12 mouse cellular contexts compared by ENCODE assay signal in the genomic region with DNA sequence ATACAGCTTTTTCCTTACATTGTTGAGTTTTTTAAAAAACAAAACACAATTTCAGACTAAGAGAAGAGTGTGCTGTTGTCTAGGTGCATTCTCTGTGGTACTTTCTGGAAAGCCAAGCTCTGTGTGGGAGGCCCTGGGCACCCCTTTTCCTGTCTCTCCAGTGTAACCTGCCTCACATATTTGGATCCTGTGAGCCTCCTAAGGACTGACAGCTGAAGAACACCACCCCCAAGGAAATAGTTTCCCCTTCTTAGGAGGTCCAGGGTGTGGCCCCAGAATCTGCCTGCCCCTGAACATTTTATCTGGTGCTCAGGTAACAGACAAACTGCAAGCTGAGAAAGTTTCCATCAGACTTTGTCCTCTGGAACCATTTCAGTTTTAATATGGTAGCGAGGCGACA. TPM values are rescaled to one million over a fixed set of nuclear protein-coding genes. Genes with fewer than 3 reads are reported as not detected.
DNase-seq lines count a peak whose midpoint lies in the region; ATAC-seq lines count a peak whose summit lies in the region.
"Had no signal": no experiment of that assay in that cellular context is flagged by ENCODE, and none has a peak within 500 bp of the region (broad histone marks: within the 10 kb centered on the region; RNA-seq: fewer than 3 reads in every experiment).

No protein-coding gene starts in this region.

- H3K27me3 ChIP-seq in hindbrain, embryonic 10.5 days (ENCODE audit: insufficient read depth, poor library complexity, severe bottlenecking), result peaks cover 22% of the 10 kb centered on the region
- no peaks in the 10 kb centered on the region for H3K27me3 ChIP-seq in hindbrain, embryonic 14.5 days (ENCODE audit: control insufficient read depth, insufficient read depth, low read length)
- peaks cover 12% of the 10 kb centered on the region for H3K27me3 ChIP-seq in midbrain, embryonic 10.5 days (ENCODE audit: low read depth, poor library complexity, severe bottlenecking)
- H3K27me3 ChIP-seq in midbrain, embryonic 14.5 days (ENCODE audit: control insufficient read depth, insufficient read depth, low read length), result no peaks in the 10 kb centered on the region

- H3K4me2 ChIP-seq in hindbrain, embryonic 14.5 days (replicated peaks), result no peak overlapping the region
- no peak overlapping the region for H3K4me2 ChIP-seq in midbrain, embryonic 14.5 days (ENCODE audit: low read length)
- H3K4me2 ChIP-seq: embryonic facial prominence, embryonic 12.5 days; forebrain, embryonic 13.5 days; hindbrain, embryonic 13.5 days had no signal

- H3K79me2 ChIP-seq in macrophage (ENCODE audit: inconsistent target), result no peaks in the 10 kb centered on the region

- DNase-seq in cerebellum, postnatal 14 days, result no peak
- no peak for DNase-seq in hindbrain, embryonic 10.5 days (ENCODE audit: low spot score)
- no peak for DNase-seq in hindbrain, embryonic 14.5 days (ENCODE audit: low spot score)
- DNase-seq in midbrain, embryonic 10.5 days (ENCODE audit: low spot score), result no peak
- no peak for DNase-seq in midbrain, embryonic 14.5 days
- DNase-seq in adrenal gland, adult 8-10 months, result no peak

- WGBS in hindbrain, embryonic 10.5 days, result 93% methylated on average over 2 of the region's 2 CpGs
- WGBS in hindbrain, embryonic 14.5 days, result 94% methylated on average over 2 of the region's 2 CpGs
- 85% methylated on average over 2 of the region's 2 CpGs for WGBS in midbrain, embryonic 10.5 days
- WGBS in midbrain, embryonic 14.5 days, result 95% methylated on average over 2 of the region's 2 CpGs
- WGBS in macrophage (ENCODE audit: missing documents), result 91% methylated on average over 2 of the region's 2 CpGs

- 0 out of 2 replicates have a peak, but pooled peaks have one; percentile 20 for ATAC-seq in cerebellum, adult (ENCODE audit: insufficient number of reproducible peaks, low FRiP score, low TSS enrichment)
- no peak for ATAC-seq in hindbrain, embryonic 14.5 days (ENCODE audit: low FRiP score)
- ATAC-seq in midbrain, embryonic 14.5 days (ENCODE audit: low FRiP score, low TSS enrichment), result no peak

- no peaks in the 10 kb centered on the region for H3K36me3 ChIP-seq in hindbrain, embryonic 10.5 days
- H3K36me3 ChIP-seq in hindbrain, embryonic 14.5 days (replicated peaks; ENCODE audit: control insufficient read depth, insufficient read depth), result no peaks in the 10 kb centered on the region
- H3K36me3 ChIP-seq in midbrain, embryonic 10.5 days, result no peaks in the 10 kb centered on the region
- no peaks in the 10 kb centered on the region for H3K36me3 ChIP-seq in midbrain, embryonic 14.5 days (ENCODE audit: control insufficient read depth, insufficient read depth, low read length)
- H3K36me3 ChIP-seq in macrophage (ENCODE audit: inconsistent target), result no peaks in the 10 kb centered on the region
- H3K36me3 ChIP-seq: embryonic facial prominence, embryonic 12.5 days; hindbrain, embryonic 13.5 days had no signal

- H3K4me1 ChIP-seq in hindbrain, embryonic 10.5 days (replicated peaks), result peaks cover 14% of the 10 kb centered on the region
- H3K4me1 ChIP-seq in hindbrain, embryonic 14.5 days (replicated peaks; ENCODE audit: control insufficient read depth, insufficient read depth, low read length), result no peaks in the 10 kb centered on the region
- peaks cover 11% of the 10 kb centered on the region for H3K4me1 ChIP-seq in midbrain, embryonic 10.5 days
- no peaks in the 10 kb centered on the region for H3K4me1 ChIP-seq in midbrain, embryonic 14.5 days (ENCODE audit: control insufficient read depth, insufficient read depth, low read length)
- H3K4me1 ChIP-seq: forebrain, embryonic 13.5 days had no signal

- H3K9ac ChIP-seq in hindbrain, embryonic 14.5 days, result no peak overlapping the region
- no peak overlapping the region for H3K9ac ChIP-seq in midbrain, embryonic 14.5 days (replicated peaks; ENCODE audit: low read length)
- H3K9ac ChIP-seq: embryonic facial prominence, embryonic 12.5 days; forebrain, embryonic 13.5 days; hindbrain, embryonic 13.5 days had no signal

- no peak overlapping the region for H3K4me3 ChIP-seq in hindbrain, embryonic 10.5 days
- H3K4me3 ChIP-seq in hindbrain, embryonic 14.5 days (replicated peaks; ENCODE audit: low read length), result no peak overlapping the region
- no peak overlapping the region for H3K4me3 ChIP-seq in midbrain, embryonic 10.5 days
- no peak overlapping the region for H3K4me3 ChIP-seq in midbrain, embryonic 14.5 days (replicated peaks; ENCODE audit: low read depth, low read length)
- H3K4me3 ChIP-seq in macrophage (ENCODE audit: inconsistent target), result no peak overlapping the region
- H3K4me3 ChIP-seq: embryonic facial prominence, embryonic 12.5 days; forebrain, embryonic 13.5 days; hindbrain, embryonic 13.5 days; myocyte had no signal

- H3K27ac ChIP-seq in hindbrain, embryonic 10.5 days, result peak overlapping the region; percentile 66; the same call in 1 of the 2 replicates
- H3K27ac ChIP-seq in hindbrain, embryonic 14.5 days, result no peak overlapping the region
- H3K27ac ChIP-seq in midbrain, embryonic 10.5 days (replicated peaks), result peak overlapping the region; percentile 59; the same call in 1 of the 2 replicates
- H3K27ac ChIP-seq in midbrain, embryonic 14.5 days (replicated peaks; ENCODE audit: low read depth, low read length), result no peak overlapping the region
- peak overlapping the region; percentile 17; the same call in 1 of the 2 replicates for H3K27ac ChIP-seq in macrophage
- H3K27ac ChIP-seq: embryonic facial prominence, embryonic 12.5 days; forebrain, embryonic 13.5 days; hindbrain, embryonic 13.5 days had no signal

- no peaks in the 10 kb centered on the region for H3K9me3 ChIP-seq in hindbrain, embryonic 10.5 days
- no peaks in the 10 kb centered on the region for H3K9me3 ChIP-seq in hindbrain, embryonic 14.5 days (ENCODE audit: control insufficient read depth, low read length)
- H3K9me3 ChIP-seq in midbrain, embryonic 10.5 days (replicated peaks), result no peaks in the 10 kb centered on the region
- no peaks in the 10 kb centered on the region for H3K9me3 ChIP-seq in midbrain, embryonic 14.5 days (ENCODE audit: control insufficient read depth, low read length)
- H3K9me3 ChIP-seq: embryonic facial prominence, embryonic 12.5 days; forebrain, embryonic 13.5 days; hindbrain, embryonic 13.5 days had no signal

RNA-seq across cellular contexts. Expression of a gene that starts 5.8 kb away (rescaled TPM):
- 6.8 and 8.3 TPM in 2 replicates for polyA plus RNA-seq in hindbrain, embryonic 10.5 days (2016; fragmentation: Nextera tagmentation; extraction: Ambion mirVana)
- polyA plus RNA-seq in hindbrain, embryonic 14.5 days (2014; fragmentation: Nextera tagmentation; extraction: Ambion mirVana), result 16.0 and 16.5 TPM in 2 replicates
- 6.2 and 6.5 TPM in 2 replicates for polyA plus RNA-seq in midbrain, embryonic 10.5 days (2016; fragmentation: Nextera tagmentation; extraction: Ambion mirVana)
- 12.9 and 13.7 TPM in 2 replicates for polyA plus RNA-seq in midbrain, embryonic 14.5 days (2014; fragmentation: Nextera tagmentation; extraction: Ambion mirVana)
- total RNA-seq in macrophage (2018; cell fraction: chromatin; rRNA removed), result 100 to 1,000 TPM in 16 of 26 experiments, 10 to 100 TPM in 10; 32.5 to 233 (median 114) TPM
- total RNA-seq in macrophage (2018; cell fraction: cytosol; rRNA removed), result 100 to 1,000 TPM in 17 of 26 experiments, 10 to 100 TPM in 9; 77.9 to 145 (median 110) TPM
- total RNA-seq in macrophage (2018; cell fraction: nucleus; rRNA removed), result 100 to 1,000 TPM in 24 of 26 experiments, 10 to 100 TPM in 2; 40.1 to 232 (median 163) TPM
- 78.3 to 104 TPM (median 84.9 TPM) in 3 replicates for polyA plus RNA-seq in macrophage (2018)
- 10 to 100 TPM; 33.1 to 43.1 (median 38.4) TPM for total RNA-seq in adrenal gland, adult 8-10 months (2022)

Comparison
In these comparisons a context has a peak if more than half of its experiments do, and no peak if none do; other contexts are left out.
1. H3K27ac ChIP-seq: peak in hindbrain, embryonic 10.5 days (single experiment), midbrain, embryonic 10.5 days (single experiment) and macrophage (single experiment); none in hindbrain, embryonic 14.5 days (single experiment) and midbrain, embryonic 14.5 days (single experiment).